Mouse (Mus musculus) limb, embryonic 12.5 days (tissue): ENCODE measurements around the gene Sema3b. TPM values are rescaled to one million over a fixed set of nuclear protein-coding genes. Genes with fewer than 3 reads are reported as not detected.

ENCODE experiments used
- ATAC-seq: fragments of 200-750 bp; cut with Nextera tagmentation; 2 replicates; pipeline ENCODE4 v1.8.0; 2017; ENCODE audit warnings: low read depth, moderate TSS enrichment; ENCODE audit not compliant: insufficient number of reproducible peaks, insufficient read depth, low FRiP score, low TSS enrichment
- H3K27ac ChIP-seq: fragments of 300-500 bp; sonication (generic); 2 replicates; pipeline ENCODE4 v1.5.1; 2016; ENCODE audit warnings: mild to moderate bottlenecking, moderate library complexity
- H3K27me3 ChIP-seq: fragments of 300-500 bp; sonication (generic); 2 replicates; pipeline ENCODE4 v1.6.1; 2016; ENCODE audit warnings: mild to moderate bottlenecking, moderate library complexity
- H3K36me3 ChIP-seq: fragments of 300-500 bp; sonication (generic); 2 replicates; pipeline ENCODE4 v1.6.1; 2016; ENCODE audit warnings: mild to moderate bottlenecking, moderate library complexity
- H3K4me1 ChIP-seq: fragments of 300-500 bp; sonication (generic); replicated peaks from 2 replicates; pipeline ENCODE4 v1.6.1; 2016
- H3K4me2 ChIP-seq: fragments of 300-500 bp; sonication (generic); 2 replicates; pipeline ENCODE4 v1.6.1; 2016; ENCODE audit warnings: mild to moderate bottlenecking, moderate library complexity
- H3K4me3 ChIP-seq: fragments of 300-500 bp; sonication (generic); replicated peaks from 2 replicates; pipeline ENCODE4 v1.5.1; 2016; ENCODE audit warnings: mild to moderate bottlenecking
- H3K9ac ChIP-seq: fragments of 300-500 bp; sonication (generic); replicated peaks from 2 replicates; pipeline ENCODE4 v1.6.1; 2016; ENCODE audit warnings: mild to moderate bottlenecking, moderate library complexity
- H3K9me3 ChIP-seq: fragments of 300-500 bp; sonication (generic); 2 replicates; pipeline ENCODE4 v1.6.1; 2016; ENCODE audit warnings: mild to moderate bottlenecking, moderate library complexity
- WGBS: fragments of 180-500 bp; shearing (Covaris S2); methylation state at CpG from one replicate; pipeline ENCODE4 v1.1.7; 2016; 5-methylcytosine and 5-hydroxymethylcytosine counted together
- polyA plus RNA-seq: library from polyadenylated mRNA; unstranded; fragments of >200 nt; fragmentation: Nextera tagmentation; extraction: Ambion mirVana; gene quantifications from 2 replicates; pipeline ENCODE4 v1.2.1, GENCODE M21; 2016

The Sema3b gene
- polyA plus RNA-seq, 1 experiment from 2014 or later, result 8.1 TPM

DNA sequence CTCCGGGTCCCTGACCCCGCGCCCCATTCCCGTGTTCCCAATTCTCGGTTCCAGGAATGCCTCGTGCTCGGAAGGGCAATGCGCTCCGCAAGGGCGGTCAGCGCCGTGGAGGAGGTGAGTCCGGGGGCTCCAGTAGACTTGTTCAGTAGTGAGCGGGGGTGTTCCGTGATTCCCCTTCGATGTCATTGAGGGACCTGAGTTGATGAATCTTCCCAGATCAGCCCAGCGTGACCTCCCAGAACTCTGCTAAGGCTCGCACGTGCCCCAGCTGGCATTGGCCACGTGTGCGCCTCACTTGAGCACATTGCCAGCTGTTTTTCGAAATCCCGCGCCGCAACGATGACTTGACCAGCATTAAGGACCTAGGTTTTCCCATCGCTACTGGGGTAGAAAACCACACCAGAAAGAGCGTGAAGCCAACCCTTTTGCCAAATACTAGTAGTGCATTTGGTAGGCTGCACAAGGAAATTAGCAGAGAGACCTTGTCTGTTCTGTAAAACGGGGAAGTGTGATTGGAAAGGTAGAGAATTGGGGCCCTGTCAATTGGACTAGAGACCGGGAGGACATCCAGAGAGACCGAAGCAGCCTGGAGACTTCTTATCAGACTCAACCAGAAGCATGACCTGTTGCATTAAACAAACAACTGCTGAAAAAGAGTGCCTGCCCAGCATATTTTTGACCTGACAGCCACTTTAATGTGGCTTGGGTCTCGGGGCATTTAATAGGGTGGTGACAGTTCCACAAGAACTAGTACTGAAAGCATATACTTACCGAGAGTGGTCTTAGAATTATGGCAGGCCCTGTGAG lies 21.0 kb downstream of the Sema3b start:
- Histone ChIP-seq H3K27me3 (no peaks in the 10 kb centered on the region), H3K4me2 (peak overlapping the region; percentile 81), H3K27ac (no peak overlapping the region), H3K9me3 (no peaks in the 10 kb centered on the region), H3K4me1 (peaks cover 8% of the 10 kb centered on the region), H3K9ac (peak overlapping the region; percentile 62), H3K36me3 (peaks cover 49% of the 10 kb centered on the region), H3K4me3 (peak overlapping the region; percentile 75)
- ATAC-seq, result no peak
- WGBS, result 4% methylated on average over 33 of the region's 33 CpGs

- H3K4me2 ChIP-seq, result peak within 1 kb of the TSS; percentile 81
- H3K4me3 ChIP-seq, result peak within 1 kb of the TSS; percentile 75
- ATAC-seq, result peak; percentile 94
- H3K27me3 ChIP-seq, result no peaks in the 10 kb centered on the region
- no peak within 1 kb of the TSS for H3K27ac ChIP-seq
- peaks cover 11% of the 10 kb centered on the region for H3K4me1 ChIP-seq
- H3K9me3 ChIP-seq, result no peaks in the 10 kb centered on the region
- H3K9ac ChIP-seq, result peak within 1 kb of the TSS; percentile 62
- 14% methylated on average over 46 of the region's 46 CpGs for WGBS
- peaks cover 46% of the 10 kb centered on the region for H3K36me3 ChIP-seq
Observed at GRCm38 (mm10) chr9:107586974-107587832, 21.8 kb downstream of the Sema3b start, which contains the start of gene Ifrd2. Gene Ifrd2 (plus strand): TSS chr9:107587642.

- Histone ChIP-seq H3K36me3 (peaks cover 39% of the 10 kb centered on the region), H3K27me3 (no peaks in the 10 kb centered on the region), H3K27ac (no peak overlapping the region), H3K4me1 (peaks cover 18% of the 10 kb centered on the region), H3K9me3 (no peaks in the 10 kb centered on the region), H3K4me2 (no peak overlapping the region), H3K4me3 (no peak overlapping the region), H3K9ac (no peak overlapping the region)
- no peak for ATAC-seq
- WGBS, result 90% methylated on average over 5 of the region's 5 CpGs
Observed at GRCm38 (mm10) chr9:107586504-107586903, 22.5 kb downstream of the Sema3b start.

DNA sequence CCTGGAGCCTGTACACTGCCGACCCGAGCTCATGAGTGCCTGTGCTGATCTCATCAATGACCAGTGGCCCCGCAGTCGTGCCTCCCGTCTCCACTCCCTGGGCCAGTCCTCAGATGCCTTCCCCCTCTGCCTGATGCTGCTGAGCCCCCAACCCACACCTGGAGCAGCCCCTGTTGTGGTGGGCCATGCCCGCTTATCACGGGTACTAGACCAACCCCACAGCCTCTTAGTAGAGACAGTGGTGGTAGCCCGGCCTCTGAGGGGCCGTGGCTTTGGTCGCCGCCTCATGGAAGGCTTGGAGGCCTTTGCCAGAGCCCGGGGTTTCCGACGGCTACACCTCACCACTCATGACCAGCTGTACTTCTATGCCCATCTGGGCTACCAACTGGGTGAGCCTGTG lies 25.9 kb downstream of the Sema3b start:
- H3K4me3 ChIP-seq, result no peak overlapping the region
- H3K27me3 ChIP-seq, result no peaks in the 10 kb centered on the region
- ATAC-seq, result no peak
- no peaks in the 10 kb centered on the region for H3K9me3 ChIP-seq
- no peak overlapping the region for H3K27ac ChIP-seq
- WGBS, result 89% methylated on average over 14 of the region's 14 CpGs
- H3K4me2 ChIP-seq, result no peak overlapping the region
- H3K9ac ChIP-seq, result no peak overlapping the region
- peaks cover 36% of the 10 kb centered on the region for H3K4me1 ChIP-seq
- peaks cover 19% of the 10 kb centered on the region for H3K36me3 ChIP-seq

GRCm38 (mm10) chr9:107582509-107583062 lies 26.4 kb downstream of the Sema3b start:
- peaks cover 40% of the 10 kb centered on the region for H3K4me1 ChIP-seq

DNA sequence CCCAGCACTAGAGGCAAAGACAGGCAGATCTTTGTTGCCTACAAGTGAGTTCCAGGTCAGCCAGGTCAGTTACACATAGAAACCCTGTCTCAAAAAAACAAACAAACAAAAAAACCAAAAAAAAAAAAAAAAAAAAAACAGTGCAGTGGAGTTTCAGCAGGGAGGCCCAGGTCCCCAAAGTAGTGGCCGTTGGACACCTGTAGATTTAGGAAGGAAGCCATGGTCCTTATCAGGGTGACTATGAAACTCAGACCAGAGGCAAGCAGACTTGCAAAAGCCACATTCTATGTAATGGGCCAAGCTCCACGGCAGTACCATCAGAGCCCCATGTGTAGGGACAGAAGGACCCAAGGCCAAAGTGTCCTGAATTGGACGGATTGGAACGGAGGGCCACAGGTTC lies 27.4 kb downstream of the Sema3b start:
- peak overlapping the region; percentile 64 for H3K4me3 ChIP-seq
- peaks cover 50% of the 10 kb centered on the region for H3K4me1 ChIP-seq
- H3K9ac ChIP-seq, result peak overlapping the region; percentile 82
- no peak for ATAC-seq
- H3K9me3 ChIP-seq, result no peaks in the 10 kb centered on the region
- WGBS, result 80% methylated on average over 4 of the region's 4 CpGs
- peak overlapping the region; percentile 96 for H3K4me2 ChIP-seq
- H3K27me3 ChIP-seq, result no peaks in the 10 kb centered on the region
- H3K36me3 ChIP-seq, result peaks cover 19% of the 10 kb centered on the region
- H3K27ac ChIP-seq, result no peak overlapping the region

More at GRCm38 (mm10) chr9:107582509-107583062, 26.4 kb downstream of the Sema3b start:
- Histone ChIP-seq H3K4me2 (no peak overlapping the region), H3K27me3 (no peaks in the 10 kb centered on the region), H3K9me3 (no peaks in the 10 kb centered on the region), H3K4me3 (no peak overlapping the region), H3K9ac (no peak overlapping the region), H3K36me3 (peaks cover 19% of the 10 kb centered on the region), H3K27ac (no peak overlapping the region)
- no peak for ATAC-seq
- 88% methylated on average over 7 of the region's 7 CpGs for WGBS

- Histone ChIP-seq H3K27ac (peak within 1 kb of the TSS; percentile 94), H3K9ac (peak within 1 kb of the TSS; percentile 82), H3K4me1 (peaks cover 57% of the 10 kb centered on the region), H3K9me3 (no peaks in the 10 kb centered on the region), H3K27me3 (no peaks in the 10 kb centered on the region), H3K4me3 (peak within 1 kb of the TSS; percentile 64), H3K4me2 (peak within 1 kb of the TSS; percentile 96), H3K36me3 (peaks cover 19% of the 10 kb centered on the region)
- WGBS, result under 1% methylated on average over 32 of the region's 32 CpGs
- ATAC-seq, result peak; percentile 23; the same call in 1 of the 2 replicates
Observed at GRCm38 (mm10) chr9:107580501-107581317, 28.3 kb downstream of the Sema3b start, which contains the start of gene Hyal3. Gene Hyal3 (plus strand): TSS chr9:107580818.

GRCm38 (mm10) chr9:107579023-107579900 lies 29.8 kb downstream of the Sema3b start:
- ATAC-seq, result no peak
- Histone ChIP-seq H3K9ac (0 out of 2 replicates have a peak overlapping the region, but pooled peaks have one; percentile 82), H3K9me3 (no peaks in the 10 kb centered on the region), H3K4me2 (peak overlapping the region; percentile 96), H3K27me3 (no peaks in the 10 kb centered on the region), H3K27ac (peak overlapping the region; percentile 94), H3K36me3 (peaks cover 27% of the 10 kb centered on the region), H3K4me3 (no peak overlapping the region), H3K4me1 (peaks cover 60% of the 10 kb centered on the region)
- 96% methylated on average over 14 of the region's 14 CpGs for WGBS

GRCm38 (mm10) chr9:107578587-107578986 lies 30.4 kb downstream of the Sema3b start, which contains the start of gene Naa80:
Gene Naa80 (plus strand): TSS chr9:107578887.
- Histone ChIP-seq H3K4me1 (peaks cover 60% of the 10 kb centered on the region), H3K27me3 (no peaks in the 10 kb centered on the region), H3K4me3 (no peak within 1 kb of the TSS), H3K9ac (0 out of 2 replicates have a peak within 1 kb of the TSS, but pooled peaks have one; percentile 82), H3K27ac (peak within 1 kb of the TSS; percentile 94), H3K9me3 (no peaks in the 10 kb centered on the region), H3K4me2 (peak within 1 kb of the TSS; percentile 96), H3K36me3 (peaks cover 26% of the 10 kb centered on the region)
- WGBS, result 75% methylated on average over 3 of the region's 3 CpGs
- ATAC-seq, result no peak
